Mouse (Mus musculus) pancreas, adult 10 weeks (tissue): ENCODE measurements around the gene 1700019D03Rik. TPM values are rescaled to one million over a fixed set of nuclear protein-coding genes. Genes with fewer than 3 reads are reported as not detected.

ENCODE experiments used
- polyA plus RNA-seq: library from polyadenylated mRNA; stranded (reverse); fragments of 350-450 nt; fragmentation: Illumina TruSeq; extraction: RNeasy Lipid Tissue Mini Kit (QIAGEN cat#74804); gene quantifications from one replicate; pipeline ENCODE4 v1.2.3, GENCODE M21; 2015; ENCODE audit warnings: low read depth, low replicate concordance; ENCODE audit not compliant: insufficient read depth

1700019D03Rik gene
- 6.6 TPM for polyA plus RNA-seq

DNA sequence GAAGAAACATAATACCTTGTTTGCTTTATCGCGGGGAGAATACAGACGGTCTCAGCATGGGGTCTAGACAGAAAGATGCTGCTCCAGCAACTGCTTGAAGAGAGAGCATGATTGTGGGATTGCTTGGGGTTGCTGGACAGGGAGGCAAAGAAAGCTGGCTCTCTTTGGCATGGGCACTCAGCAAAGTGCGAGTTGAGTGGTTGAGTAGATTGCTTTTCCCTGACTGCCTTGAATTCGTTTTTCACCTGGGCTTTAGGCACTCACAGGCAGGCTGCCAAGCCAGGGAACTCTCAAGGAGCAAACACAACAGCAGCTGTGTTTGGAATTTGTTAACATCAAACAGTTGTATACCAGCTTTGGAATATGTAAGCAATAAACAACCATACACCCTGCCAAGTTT is at the start of gene 1700019D03Rik:
1700019D03Rik (minus strand) TSS at position 101 of the 400 bp plus-strand sequence.

DNA sequence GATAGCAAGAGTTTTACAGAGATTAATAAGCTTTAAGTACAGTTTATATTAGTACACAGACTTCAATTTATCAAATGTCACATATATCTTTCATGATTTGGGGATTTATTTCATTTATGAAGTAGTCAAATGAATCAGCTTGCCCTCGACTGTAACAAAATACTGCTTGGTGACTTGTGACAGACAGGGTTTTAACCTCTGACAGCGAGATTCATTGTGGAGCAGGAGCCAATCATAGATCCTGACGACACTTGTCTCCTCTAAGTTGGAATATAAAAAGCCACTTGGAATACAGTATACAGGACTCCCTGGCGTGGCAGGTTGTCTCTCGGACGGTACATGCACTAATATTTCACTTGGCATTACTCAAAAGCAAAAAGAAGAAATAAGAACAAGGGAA is 41.4 kb upstream of the 1700019D03Rik start, which contains the start of gene Mstn:
Mstn (plus strand) TSS at position 301 of the 400 bp plus-strand sequence.

Other genes with a start within 250 kb of the 1700019D03Rik start
- 8.8 TPM for gene Inpp1, start 202.5 kb downstream of the 1700019D03Rik start, polyA plus RNA-seq
- gene Hibch, start 175.2 kb downstream of the 1700019D03Rik start, polyA plus RNA-seq: 10.7 TPM
- gene Mstn, start 41.5 kb upstream of the 1700019D03Rik start, polyA plus RNA-seq: not detected
- not detected for gene 1700019A02Rik, start 167.5 kb upstream of the 1700019D03Rik start, polyA plus RNA-seq